Mouse (Mus musculus) C2C12 (cell line): ENCODE results near the gene Vps13d.

Experiments
- CEBPB ChIP-seq: IDR thresholded peaks from one replicate; pipeline ENCODE4 v1.6.1; 2011; ENCODE audit warnings: low read depth, mild to moderate bottlenecking, control low read depth, moderate library complexity
- CTCF ChIP-seq: IDR thresholded peaks from one replicate; pipeline ENCODE4 v1.5.1; 2011; ENCODE audit not compliant: control insufficient read depth, insufficient read depth, insufficient read length
- FOSL1 ChIP-seq: IDR thresholded peaks from one replicate; pipeline ENCODE4 v1.8.0; 2011; ENCODE audit warnings: mild to moderate bottlenecking, low read length; ENCODE audit not compliant: poor library complexity, insufficient read depth, severe bottlenecking
- MYOD1 ChIP-seq: IDR thresholded peaks from one replicate; pipeline ENCODE4 v1.6.1; 2011; ENCODE audit warnings: low read depth; ENCODE audit not compliant: control insufficient read depth, insufficient read length
- MYOG ChIP-seq: IDR thresholded peaks from one replicate; pipeline ENCODE4 v1.6.1; 2011; ENCODE audit not compliant: control insufficient read depth, insufficient read length; ENCODE audit errors: extremely low read depth

DNA sequence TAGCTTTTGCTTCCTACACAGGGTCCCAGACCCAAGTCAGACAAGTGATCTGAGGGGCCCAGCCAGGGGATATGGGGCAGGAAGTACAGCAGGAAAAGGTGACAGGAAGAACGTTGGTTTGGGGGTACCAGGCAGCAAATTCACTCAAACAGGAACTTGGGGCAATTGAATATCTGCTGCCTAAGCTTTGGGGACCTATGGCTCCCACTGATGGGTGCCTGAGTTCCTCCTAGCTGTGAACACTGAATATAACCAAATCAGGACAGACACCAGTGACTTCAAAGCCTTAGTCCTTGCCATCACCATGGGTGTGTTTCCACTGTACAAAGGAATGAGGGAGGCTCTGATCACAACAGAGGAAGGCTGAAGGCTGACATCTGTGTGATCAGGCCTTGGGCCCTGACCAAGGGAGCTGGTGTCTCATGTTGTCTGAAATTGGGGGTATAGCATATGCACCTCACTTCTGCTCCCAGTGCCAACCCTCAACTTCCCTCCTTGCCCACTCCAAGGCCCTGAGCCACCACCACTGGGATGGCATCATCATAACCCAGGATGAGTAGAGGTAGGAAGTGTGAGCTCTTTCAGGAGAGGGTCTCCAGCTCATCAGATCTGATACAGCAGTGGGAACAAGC is 48.0 kb upstream of the Vps13d start:
- TF ChIP-seq MYOG (no peak), CTCF (no peak), FOSL1 (no peak), MYOD1 (no peak), CEBPB (no peak)
